Mouse (Mus musculus) adrenal gland, adult 2 months (tissue): ENCODE results near the gene Rps6kc1. TPM values are rescaled to one million over a fixed set of nuclear protein-coding genes. Genes with fewer than 3 reads are reported as not detected.

Experiments used
- DNase-seq: peaks from one replicate; pipeline ENCODE4 v3.0.0; 2021
- polyA plus RNA-seq: library from polyadenylated mRNA; depleted of rRNA; stranded (reverse); fragments of >200 nt; gene quantifications from 2 replicates; pipeline ENCODE4 v1.2.3, GENCODE M21; 2012
- total RNA-seq, 2 experiments: library from RNA; stranded (reverse); gene quantifications; 2 replicates each; pipeline ENCODE4 v1.2.3; 2021

Rps6kc1 gene
- total and polyA plus RNA-seq, 3 experiments = 23.2 to 25.3 (median 23.3) TPM

GRCm38 (mm10) chr1:190901082-190901481 is 10.5 kb downstream of the Rps6kc1 start:
- DNase-seq = no peak

- DNase-seq = no peak
These were observed 12.5 kb downstream of the Rps6kc1 start for GRCm38 (mm10) chr1:190898899-190899575.

DNA sequence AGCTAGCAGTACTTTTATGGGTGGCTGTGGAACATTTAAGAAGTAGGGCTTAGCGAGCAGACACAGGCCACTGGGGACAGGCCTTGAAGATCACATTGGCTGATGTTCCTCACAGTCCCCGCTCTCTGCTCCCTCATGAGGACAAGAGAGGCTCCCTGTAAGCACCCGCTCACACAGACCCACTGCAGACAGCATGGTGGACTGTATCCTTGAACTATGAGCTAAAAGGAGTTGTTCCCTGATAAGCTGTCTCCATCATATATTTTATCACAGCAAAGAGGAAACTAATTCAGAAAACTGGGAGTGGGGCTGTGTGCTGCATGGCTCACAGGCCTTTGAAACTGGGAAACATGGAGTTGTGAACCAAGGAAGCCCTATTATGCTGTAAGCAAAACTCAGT is 13.4 kb downstream of the Rps6kc1 start:
- DNase-seq = no peak

GRCm38 (mm10) chr1:190893559-190894167 is 17.9 kb downstream of the Rps6kc1 start:
- no peak for DNase-seq

- DNase-seq = no peak
These were observed 22.9 kb downstream of the Rps6kc1 start for GRCm38 (mm10) chr1:190888646-190889045.

DNA sequence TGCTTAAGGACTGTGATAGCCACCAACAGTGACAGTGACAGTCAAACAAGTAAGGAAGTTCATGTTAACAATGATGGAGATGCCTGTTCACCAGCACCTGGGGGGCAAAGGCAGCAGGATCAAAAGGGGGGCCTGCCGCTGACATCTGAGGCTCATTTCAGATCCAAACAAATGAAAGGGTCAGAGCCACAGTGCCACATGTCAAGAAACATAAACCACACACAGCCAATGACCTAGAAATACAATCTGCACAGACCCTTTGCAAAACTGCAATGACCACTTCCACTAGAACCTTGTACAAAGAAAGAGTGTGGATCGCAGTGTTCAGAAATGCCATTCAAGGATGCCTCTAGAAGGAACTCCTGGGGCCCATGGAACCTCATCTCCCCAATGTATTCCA is 23.5 kb downstream of the Rps6kc1 start:
- no peak for DNase-seq

GRCm38 (mm10) chr1:190886014-190886413 is 25.6 kb downstream of the Rps6kc1 start:
- no peak for DNase-seq

- peak; percentile 45 for DNase-seq
These were observed 30.1 kb downstream of the Rps6kc1 start for GRCm38 (mm10) chr1:190881422-190881821.

DNA sequence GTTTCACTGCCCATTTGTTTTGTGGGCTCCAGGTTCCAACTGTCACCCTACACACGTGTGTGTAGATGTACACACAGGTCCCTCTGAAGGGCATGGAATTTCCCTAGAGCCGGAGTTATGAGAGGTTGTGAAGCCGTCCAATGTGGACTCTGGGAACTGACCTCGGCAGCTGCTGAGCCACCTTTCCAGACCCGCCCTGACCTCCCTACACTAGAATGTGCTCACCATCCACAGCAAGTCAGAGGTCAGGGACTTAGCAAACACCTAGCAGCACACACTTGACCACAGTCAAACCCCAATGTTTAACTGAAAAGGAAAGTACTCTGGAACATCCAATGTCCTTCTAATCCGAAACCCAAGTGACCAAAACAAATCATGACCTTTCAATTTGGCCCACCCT is 30.9 kb downstream of the Rps6kc1 start:
- DNase-seq = no peak

GRCm38 (mm10) chr1:190875751-190876150 is 35.8 kb downstream of the Rps6kc1 start:
- DNase-seq = no peak

GRCm38 (mm10) chr1:190875089-190875488 is 36.5 kb downstream of the Rps6kc1 start:
- DNase-seq = no peak

DNA sequence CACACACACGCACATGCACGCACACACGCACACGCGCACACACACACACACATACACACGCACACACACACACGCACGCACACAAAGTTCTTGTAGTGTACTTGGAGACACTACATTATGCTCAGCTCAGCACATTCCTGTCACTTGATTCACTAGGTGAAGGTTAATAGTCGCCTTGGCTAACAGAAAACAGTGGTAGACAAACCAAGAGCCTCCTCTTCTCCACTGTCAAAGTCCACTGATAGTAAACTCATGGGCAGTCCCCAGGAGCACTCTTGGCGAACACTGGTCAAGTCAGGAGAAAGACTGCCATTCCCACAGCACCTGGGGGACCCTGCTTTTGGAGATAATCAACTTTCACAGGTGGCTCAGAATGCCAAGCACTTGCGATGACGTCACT is 40.5 kb downstream of the Rps6kc1 start:
- no peak for DNase-seq

DNA sequence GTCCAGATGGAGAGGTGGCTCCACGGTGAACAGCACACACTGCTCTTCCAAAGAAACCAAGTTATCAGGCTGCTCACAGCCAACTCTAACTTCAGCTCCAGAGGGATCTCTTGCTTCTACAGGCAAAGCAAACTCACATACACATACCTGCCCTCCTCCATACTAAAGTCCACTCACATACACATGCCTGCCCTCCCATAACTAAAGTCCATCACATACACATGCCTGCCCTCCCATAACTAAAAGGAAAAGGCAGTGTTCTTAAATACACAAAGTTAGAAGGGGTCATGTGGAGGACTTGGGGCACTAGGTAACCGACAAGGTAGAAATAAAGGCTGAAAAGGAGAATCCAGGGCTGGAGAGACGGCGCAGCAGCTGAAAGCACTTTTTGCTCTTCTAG is 41.6 kb downstream of the Rps6kc1 start:
- no peak for DNase-seq

GRCm38 (mm10) chr1:190868790-190869189 is 42.8 kb downstream of the Rps6kc1 start:
- DNase-seq = no peak

DNA sequence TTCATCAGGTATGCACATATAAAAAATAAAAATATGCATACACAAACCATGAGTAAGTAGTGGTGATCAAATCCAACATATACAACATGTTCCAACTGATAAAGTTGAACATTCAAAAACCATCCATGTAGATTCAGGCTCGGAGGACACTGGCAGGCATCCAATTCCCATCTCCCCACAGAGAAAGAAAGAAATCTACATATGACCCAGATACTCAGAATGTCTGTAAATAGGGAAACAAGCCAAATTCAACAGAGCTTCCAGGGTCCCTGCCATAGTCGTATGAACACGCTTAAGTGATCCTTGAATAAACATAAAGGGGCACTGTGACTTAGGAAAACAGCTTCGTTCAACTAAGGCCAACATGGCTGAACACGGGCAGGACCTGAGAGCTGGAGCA is 49.9 kb downstream of the Rps6kc1 start:
- no peak for DNase-seq

DNA sequence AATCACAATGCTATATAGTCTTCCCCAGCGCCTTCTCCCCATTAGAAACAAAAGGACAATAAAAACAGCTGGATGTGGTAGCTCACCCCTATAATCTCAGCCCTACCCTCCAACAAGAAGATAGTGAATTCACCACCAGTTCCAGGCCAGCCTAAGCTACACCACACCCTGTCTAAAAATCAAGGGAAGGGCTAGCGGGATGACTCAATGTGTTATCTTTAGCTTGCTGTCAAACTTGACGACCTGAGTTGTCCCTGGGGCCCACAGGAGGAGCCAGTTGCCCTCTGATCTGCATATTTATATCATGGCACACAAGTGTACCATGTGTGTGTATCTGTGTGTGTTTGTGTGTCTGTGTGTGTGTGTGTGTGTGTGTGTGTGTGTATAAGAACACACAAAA is 57.1 kb downstream of the Rps6kc1 start:
- no peak for DNase-seq

DNA sequence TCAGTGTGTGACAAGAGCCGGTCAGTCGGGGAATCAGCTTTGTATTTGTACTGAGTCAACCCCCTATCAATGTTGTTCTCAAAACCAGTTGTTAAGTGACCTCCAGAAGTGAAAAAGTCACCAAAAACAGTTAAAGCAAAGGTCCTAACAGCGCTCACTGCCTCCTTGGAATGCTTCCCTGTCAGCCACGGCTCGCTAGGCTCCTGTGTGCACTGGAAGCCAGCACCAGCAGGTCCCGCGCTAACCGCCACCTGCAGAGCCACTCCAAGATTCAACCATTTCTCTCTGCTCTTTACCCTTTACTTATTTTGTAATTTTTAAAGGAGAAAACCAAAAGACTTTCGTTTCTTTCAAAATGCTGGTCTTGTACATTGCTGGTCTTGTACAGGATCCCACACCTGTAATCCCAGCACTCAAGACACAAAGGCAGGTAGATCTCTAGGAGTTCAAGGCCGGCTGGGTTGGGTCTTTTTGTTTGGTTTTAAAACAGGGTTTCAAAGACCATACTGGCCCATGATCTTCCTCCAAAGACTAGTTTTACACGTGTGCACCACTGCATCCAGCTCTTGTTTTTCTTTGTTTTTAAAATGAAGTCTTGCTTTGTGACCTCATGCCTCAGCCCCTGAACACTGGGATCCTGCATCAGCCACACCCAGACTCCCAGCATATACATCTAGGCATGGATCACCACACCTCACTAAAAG is 62.3 kb downstream of the Rps6kc1 start:
- DNase-seq = no peak

GRCm38 (mm10) chr1:190848676-190849075 is 62.9 kb downstream of the Rps6kc1 start:
- DNase-seq = no peak

- no peak for DNase-seq
These were observed 64.6 kb downstream of the Rps6kc1 start for GRCm38 (mm10) chr1:190846956-190847355.

DNA sequence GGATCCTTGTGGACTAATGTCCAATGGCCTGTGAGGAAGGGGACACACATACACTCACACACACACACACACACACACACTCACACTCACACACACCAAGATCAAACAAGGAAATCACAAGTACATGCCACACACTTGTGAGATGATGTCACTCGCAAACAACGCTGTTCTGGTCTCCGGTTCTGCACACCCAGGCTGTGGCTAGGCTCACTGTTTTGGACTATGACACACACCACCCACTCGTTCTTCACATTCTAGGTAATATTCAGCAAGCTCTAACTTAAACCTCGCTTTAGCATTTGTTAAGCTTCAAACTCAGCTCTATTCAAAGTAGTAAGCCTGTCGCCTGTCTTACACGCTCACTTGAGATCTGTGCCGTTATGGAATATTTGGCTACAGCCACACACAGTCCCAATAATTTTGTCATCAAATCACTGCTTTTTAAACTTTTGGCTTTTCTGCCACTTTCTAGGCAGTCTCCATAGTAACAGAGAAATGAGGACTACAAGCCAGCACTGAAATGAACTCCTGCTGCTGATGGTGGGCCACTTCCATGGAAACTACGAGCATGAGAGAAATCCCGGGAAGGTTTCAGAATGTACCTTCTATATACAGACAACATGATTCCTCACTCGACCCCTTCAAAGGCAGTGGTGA is 65.4 kb downstream of the Rps6kc1 start:
- no peak for DNase-seq

DNA sequence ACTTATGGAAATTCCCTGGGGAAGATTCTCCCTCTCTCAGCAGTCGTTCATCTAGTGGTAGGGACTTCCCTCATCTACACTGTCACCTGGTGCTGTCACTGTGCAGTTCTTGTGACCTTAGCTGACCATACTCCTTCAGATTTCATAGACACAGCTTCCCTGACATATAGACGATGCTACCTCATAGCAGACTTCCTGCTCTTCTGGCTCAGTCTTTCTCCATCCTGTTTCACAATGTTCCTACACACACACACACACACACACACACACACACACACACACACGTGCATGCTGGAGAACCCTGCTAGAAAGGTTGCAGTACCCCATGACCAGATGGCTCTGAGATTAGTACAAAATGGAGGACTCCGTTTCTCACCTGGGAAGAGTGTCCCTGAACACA is 66.2 kb downstream of the Rps6kc1 start:
- DNase-seq = no peak

DNA sequence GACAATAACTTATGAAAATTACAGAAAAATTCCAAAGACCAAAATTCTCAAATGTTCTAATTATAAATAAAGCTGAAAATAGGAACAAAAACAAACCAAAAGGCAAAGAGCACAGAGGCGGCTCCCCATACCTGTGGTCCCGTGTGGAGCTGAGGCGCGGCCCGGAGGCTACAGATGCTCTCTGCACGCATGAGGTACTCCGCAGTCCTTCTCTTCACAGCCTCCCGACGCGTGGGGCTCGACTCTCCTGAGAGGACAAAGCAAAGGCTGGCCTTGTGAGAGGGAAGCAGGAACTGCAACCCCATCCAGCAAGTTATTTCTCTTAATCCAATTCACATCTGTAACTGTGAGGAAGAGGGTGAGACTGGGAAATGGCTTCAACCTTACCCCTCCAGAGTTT is 67.2 kb downstream of the Rps6kc1 start:
- DNase-seq = no peak

DNA sequence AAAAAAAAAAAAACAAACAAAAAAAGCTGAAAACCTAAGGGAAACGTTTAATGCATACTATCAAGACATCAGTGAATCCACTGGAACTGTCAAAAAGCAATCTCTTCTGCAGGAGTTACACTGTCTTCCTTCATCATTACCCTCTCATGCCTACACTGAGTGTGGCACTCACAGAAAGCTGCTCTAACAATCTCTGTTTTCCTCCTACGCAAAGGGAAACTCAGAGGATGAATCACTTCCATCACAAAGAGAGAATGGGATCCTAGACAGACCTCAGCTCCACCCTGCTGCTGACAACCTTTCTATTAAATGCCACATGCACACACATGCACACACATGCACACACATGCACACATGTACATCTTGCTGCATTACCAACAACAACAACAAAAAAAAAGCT is 75.5 kb downstream of the Rps6kc1 start:
- no peak for DNase-seq
